Mouse (Mus musculus): Measurements from ENCODE around the gene Spin2c. TPM values are rescaled to one million over a fixed set of nuclear protein-coding genes. Genes with fewer than 3 reads are reported as not detected.

Gene Spin2c
- polyA plus RNA-seq (2017; shearing (Covaris generic)) = 2.3 TPM

GRCm38 (mm10) chrX:153831951-153832561 lies at the start of gene Spin2c:
Spin2c (plus strand) TSS chrX:153832225.

Other genes with a start within 250 kb of the Spin2c start
- not detected for gene Kctd12b, start 135.8 kb upstream of the Spin2c start, polyA plus RNA-seq (2017; shearing (Covaris generic))
- 42.4 TPM for gene Nbdy, start 108.6 kb upstream of the Spin2c start, polyA plus RNA-seq (2017; shearing (Covaris generic))
- gene Samt1, start 180.4 kb downstream of the Spin2c start, polyA plus RNA-seq (2017; shearing (Covaris generic)) = not detected
- gene 4921511M17Rik, start 201.6 kb downstream of the Spin2c start, polyA plus RNA-seq (2017; shearing (Covaris generic)) = not detected
- not detected for gene Gm10057, start 222.8 kb downstream of the Spin2c start, polyA plus RNA-seq (2017; shearing (Covaris generic))